Mouse (Mus musculus): ENCODE measurements around the gene Rundc1.
"Not testable (repeated sequence)": the region's sequence is repeated elsewhere in the genome, so short reads cannot be mapped to it uniquely, and the experiment has no call there.

Gene Rundc1

DNA sequence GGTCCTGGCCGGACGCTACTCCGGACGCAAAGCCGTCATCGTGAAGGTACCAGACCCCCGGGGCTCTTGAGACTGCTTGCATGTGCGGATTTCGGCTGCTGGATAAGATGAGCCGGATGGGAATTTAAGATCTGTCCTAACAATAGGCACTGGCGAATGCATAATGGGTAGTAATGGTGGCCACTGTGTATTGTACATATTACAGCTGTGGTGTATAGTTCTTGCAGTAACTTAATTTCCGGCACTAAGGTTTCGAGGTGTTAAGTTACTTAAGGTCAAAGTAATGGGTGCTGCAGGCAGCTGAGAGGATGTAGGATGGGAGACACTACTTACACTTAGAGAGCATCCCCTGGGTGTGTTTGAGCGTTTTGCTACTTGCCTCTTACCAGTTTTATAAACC, 17.9 kb downstream of the Rundc1 start:
- in situ Hi-C loops (cut with MboI; ENCODE audit: low sequenced_read_pairs): no loop called here

- in situ Hi-C loops (cut with MboI; ENCODE audit: low sequenced_read_pairs): no loop called here
Observed at GRCm38 (mm10) chr11:101446319-101446718, 21.4 kb downstream of the Rundc1 start.

DNA sequence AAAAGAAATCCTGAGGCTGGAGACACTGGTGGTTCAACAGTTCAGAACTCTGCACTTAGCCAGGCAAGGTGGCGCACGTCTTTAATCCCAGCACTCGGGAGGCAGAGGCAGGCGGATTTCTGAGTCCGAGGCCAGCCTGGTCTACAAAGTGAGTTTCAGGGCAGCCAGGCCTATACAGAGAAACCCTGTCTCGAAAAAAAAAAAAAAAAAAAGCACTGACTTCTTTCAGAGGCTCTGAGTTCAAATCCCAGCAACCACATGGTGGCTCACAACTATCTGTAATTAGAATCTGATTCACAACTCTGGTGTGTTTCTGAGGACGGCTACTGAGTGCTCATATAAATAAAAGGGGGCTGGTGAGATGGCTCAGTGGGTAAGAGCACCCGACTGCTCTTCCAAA, 22.0 kb downstream of the Rundc1 start:
- in situ Hi-C loops (cut with MboI; ENCODE audit: low sequenced_read_pairs): not testable (repeated sequence)

DNA sequence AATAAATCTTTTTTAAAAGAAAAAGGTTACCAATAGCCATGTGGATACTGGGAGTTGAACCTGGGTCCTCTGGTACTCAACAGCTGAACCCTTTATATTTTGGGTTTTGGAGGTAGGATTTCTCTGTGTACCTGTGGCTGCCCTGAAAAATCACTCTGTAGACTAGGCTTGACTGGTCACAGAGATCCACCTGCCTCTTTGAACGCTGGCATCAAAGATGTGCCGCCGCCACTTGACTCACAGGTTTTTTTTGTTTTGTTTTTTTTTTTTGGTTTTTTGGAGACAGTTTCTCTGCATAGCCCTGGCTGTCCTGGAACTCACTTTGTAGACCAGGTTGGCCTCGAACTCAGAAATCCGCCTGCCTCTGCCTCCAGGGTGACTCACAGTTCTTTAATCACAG, 22.9 kb downstream of the Rundc1 start:
- in situ Hi-C loops (cut with MboI; ENCODE audit: low sequenced_read_pairs): no loop called here

DNA sequence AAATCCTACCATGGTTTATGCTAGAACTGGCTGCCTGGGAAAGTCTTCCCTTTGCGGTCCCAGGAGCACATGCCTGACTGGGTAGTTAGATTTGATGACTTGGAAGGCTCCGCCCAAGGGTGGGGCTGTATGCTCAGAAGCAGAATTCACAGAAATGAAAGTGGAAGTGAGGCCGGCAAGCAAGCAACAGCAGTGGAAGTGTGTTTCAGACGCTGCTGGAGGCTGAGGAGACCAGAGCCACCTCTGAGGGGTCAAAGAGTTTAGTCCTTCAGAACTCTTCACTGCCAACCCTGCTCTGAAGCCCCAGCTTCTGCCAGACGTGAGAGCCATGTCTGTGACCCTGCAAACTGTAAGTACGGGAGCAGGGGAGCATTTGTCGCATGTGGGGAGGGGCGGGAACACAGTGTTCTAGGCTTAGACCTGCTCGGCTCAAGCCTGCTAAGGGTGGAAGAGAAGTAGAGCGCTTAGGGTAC, 23.4 kb downstream of the Rundc1 start, which contains the start of gene Ifi35:
Ifi35 (plus strand) TSS at position 134 of the 473 bp plus-strand sequence.
- in situ Hi-C loops (cut with MboI; ENCODE audit: low sequenced_read_pairs): no loop called here

DNA sequence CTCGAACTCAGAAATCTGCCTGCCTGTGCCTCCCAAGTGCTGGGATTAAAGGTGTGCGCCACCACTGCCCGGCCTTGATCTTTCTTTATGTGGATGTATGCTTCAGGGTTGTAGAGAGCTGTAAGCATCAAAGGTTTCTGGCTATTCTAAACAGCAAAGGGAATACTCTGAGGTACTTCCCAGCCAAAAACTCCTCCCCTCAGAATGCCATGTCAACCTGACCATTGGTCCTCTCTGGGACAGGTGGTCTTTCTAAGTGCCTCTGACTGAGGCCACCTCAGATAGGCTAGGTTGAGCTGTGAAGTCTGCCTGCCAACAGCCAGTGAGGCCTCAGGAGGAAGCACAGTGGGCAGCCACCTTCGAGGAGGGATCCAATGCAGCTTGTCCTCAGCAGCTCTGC, 24.0 kb downstream of the Rundc1 start:
- in situ Hi-C loops (cut with MboI; ENCODE audit: low sequenced_read_pairs): no loop called here

- in situ Hi-C loops (cut with MboI; ENCODE audit: low sequenced_read_pairs): not testable (repeated sequence)
Observed at GRCm38 (mm10) chr11:101449596-101449995, 24.7 kb downstream of the Rundc1 start.

- in situ Hi-C loops (cut with MboI; ENCODE audit: low sequenced_read_pairs): no loop called here
Observed at GRCm38 (mm10) chr11:101450394-101450793, 25.5 kb downstream of the Rundc1 start.

DNA sequence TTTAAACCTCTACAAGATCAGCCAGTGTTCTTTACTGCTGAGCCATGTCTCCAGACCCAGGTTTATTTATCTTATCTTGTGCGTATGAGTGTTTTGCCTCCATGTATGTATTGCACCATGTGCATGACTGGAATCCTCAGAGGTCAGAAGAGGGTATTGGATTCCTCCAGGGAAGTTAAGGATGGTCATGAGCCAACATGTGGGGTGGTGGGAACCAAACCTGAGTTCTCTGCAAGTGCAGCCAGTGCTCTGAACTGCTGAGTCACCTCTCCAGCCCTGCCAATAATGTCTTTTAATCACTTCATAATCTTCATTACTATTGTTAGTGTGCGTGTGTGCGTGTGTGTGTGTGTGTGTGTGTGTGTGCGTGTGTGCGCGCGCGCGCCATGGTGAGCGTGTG, 26.7 kb downstream of the Rundc1 start:
- in situ Hi-C loops (cut with MboI; ENCODE audit: low sequenced_read_pairs): no loop called here

- in situ Hi-C loops (cut with MboI; ENCODE audit: low sequenced_read_pairs): no loop called here
Observed at GRCm38 (mm10) chr11:101452093-101452774, 27.3 kb downstream of the Rundc1 start.

- in situ Hi-C loops (cut with MboI; ENCODE audit: low sequenced_read_pairs): no loop called here
Observed at GRCm38 (mm10) chr11:101454702-101455101, 29.8 kb downstream of the Rundc1 start.

- in situ Hi-C loops (cut with MboI; ENCODE audit: low sequenced_read_pairs): no loop called here
Observed at GRCm38 (mm10) chr11:101455627-101456026, 30.7 kb downstream of the Rundc1 start.

DNA sequence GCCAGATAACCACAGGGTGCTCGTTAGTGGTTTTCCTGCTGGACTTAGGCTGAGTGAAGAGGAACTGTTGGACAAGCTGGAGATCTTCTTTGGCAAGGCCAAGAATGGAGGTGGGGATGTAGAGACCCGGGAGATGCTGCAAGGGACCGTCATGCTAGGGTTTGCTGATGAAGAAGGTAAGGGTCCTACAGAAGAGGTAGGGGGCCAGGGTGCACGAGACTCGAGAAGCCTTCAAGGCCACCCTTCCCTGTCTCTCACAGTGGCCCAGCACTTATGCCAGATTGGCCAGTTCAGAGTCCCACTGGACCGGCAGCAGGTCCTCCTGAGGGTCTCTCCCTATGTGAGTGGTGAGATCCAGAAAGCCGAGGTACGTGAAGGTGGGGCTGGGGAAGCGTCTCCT, 32.7 kb downstream of the Rundc1 start:
- in situ Hi-C loops (cut with MboI; ENCODE audit: low sequenced_read_pairs): no loop called here

DNA sequence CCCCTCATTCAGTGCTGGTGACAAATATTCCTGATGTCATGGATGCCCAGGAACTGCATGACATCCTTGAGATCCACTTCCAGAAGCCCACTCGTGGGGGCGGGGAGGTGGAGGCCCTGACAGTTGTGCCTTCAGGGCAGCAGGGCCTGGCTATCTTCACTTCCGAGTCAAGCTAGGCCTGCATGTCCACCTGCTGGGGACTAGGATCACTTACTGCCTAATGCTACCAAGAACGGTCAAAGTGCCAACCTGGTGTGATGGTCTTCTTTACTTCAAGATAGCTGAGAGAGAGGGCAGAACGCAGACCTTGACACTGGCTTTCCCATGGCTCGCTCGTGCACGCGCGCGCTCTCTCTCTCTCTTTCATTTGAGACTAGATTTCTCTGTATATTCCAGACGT, 33.3 kb downstream of the Rundc1 start:
- in situ Hi-C loops (cut with MboI; ENCODE audit: low sequenced_read_pairs): no loop called here

DNA sequence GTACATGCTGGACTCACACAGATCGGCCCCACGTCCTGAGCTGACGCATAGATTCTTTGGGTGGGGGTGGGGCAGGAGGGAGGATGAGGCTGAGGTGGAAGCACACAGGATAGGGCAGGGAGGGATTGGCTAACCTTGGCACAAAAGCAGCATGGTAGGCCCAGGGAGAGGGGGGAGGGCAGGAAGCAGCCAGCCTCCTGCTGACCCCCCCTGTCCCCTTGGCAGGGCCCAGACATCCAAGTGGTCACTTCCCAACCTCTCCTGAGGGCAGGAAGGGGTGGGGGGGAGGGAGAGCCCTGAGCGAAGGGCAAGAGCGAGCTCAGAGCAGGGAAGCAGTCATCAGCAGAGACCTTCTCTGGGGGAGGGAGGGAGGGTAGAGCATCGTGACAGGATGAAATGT, 34.8 kb downstream of the Rundc1 start:
- in situ Hi-C loops (cut with MboI; ENCODE audit: low sequenced_read_pairs): no loop called here

DNA sequence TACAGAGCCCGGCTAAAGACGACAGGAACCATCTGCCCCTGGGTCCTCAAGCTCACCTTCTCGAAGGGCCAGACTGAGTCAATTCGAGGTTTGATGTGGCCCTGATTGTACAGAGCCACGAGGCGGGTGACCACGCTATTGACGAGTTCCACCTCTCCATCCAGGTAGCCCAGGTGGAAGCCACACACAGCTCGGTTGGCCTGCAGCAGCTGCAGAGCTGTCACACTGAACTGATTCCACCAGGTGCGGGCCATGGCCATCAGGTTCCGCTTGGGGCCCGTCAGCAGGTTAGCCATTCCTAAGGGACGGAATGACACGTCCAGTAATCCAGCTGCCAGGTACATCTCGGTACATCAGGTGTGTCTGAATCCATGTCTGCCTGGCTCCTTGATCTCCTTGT, 35.4 kb downstream of the Rundc1 start:
- in situ Hi-C loops (cut with MboI; ENCODE audit: low sequenced_read_pairs): no loop called here

GRCm38 (mm10) chr11:101462141-101462540, 37.3 kb downstream of the Rundc1 start:
- in situ Hi-C loops (cut with MboI; ENCODE audit: low sequenced_read_pairs): no loop called here

DNA sequence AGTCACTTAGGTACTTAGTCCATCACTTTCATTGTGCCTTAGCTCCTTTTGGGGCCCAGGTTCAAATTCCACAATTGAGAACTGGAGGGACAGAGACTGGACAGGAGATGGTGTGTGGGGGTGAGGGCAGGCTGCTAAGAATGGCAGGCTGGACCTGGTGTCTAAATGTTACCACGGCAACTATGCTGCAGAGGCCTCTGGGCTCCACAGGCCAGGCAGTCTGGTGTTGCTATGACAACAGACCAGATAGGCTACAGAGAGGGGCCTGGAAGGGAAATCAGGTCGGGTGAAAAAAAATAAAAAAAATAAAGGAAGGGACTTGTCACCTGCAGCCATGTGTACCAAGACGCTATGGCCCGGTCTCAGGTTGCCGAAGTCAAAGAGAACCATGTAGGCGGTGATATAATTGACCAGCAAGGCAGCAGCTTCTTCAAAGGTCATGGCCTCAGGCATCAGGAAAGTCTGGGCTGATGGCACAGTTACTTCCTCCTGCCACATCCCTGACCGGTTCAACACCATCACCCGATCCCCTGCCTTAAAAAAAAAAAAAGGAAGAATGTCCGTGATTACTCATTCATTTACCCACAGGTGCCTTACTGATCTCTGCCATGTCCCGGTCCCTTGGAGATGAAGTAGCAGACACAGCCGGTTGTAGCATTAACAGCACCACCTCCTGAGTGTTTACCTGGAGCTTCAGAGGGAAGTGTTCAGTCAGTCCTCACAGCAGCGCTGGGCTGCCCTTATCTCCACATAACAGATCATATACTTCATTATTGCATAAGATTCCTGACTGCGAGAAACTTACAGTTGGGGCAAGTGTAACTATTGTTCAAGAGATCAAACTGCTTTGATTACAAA, 37.9 kb downstream of the Rundc1 start:
- in situ Hi-C loops (cut with MboI; ENCODE audit: low sequenced_read_pairs): no loop called here

GRCm38 (mm10) chr11:101464211-101465100, 39.6 kb downstream of the Rundc1 start, which contains the start of gene Rnd2:
Gene Rnd2 (plus strand): TSS chr11:101464999.
- in situ Hi-C loops (cut with MboI; ENCODE audit: low sequenced_read_pairs): no loop called here

- in situ Hi-C loops (cut with MboI; ENCODE audit: low sequenced_read_pairs): no loop called here
Observed at GRCm38 (mm10) chr11:101465101-101465868, 40.4 kb downstream of the Rundc1 start.

All from CH12F3 (cell line).